Mouse (Mus musculus): Measurements from ENCODE around the gene Utp4. TPM values are rescaled to one million over a fixed set of nuclear protein-coding genes. Genes with fewer than 3 reads are reported as not detected.

Utp4 gene
- polyA plus RNA-seq, 1 experiment from 2014 or later = 42.3 TPM

DNA sequence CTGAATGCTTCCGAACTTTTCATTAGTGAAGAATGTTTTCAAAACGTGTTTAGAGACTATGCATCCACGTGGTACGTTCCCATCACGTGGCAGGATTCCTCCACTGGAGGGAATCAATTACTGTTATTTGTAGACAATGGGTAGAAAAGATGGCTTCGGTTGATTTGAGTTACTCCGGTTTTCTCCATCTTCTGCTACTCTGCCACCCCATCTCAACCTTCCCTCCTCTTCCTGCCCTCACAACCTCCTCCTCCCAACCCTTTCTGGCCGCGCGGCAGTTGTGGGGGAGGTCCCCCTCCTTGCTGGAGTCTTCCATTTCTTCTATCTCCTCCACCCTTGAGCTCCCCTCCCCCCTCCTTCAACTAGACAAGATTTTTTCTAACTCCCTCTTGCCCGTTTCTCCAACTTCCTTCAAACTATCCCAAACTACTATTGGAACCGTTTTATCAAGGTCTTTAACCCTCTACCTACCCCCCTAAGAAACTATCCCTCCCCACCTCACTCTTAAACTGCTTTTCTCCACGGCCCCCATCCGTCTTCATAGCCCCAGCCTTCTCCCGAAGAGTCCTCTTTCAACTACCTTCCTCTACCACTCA, 1.1 kb upstream of the Utp4 start:
- WGBS = under 1% methylated on average over 15 of the region's 15 CpGs
- ATAC-seq = 0 out of 2 replicates have a peak, but pooled peaks have one; percentile 37
- peak overlapping the region; percentile 97 for H3K4me3 ChIP-seq (ENCODE audit: low read depth, low read length)
- no peaks in the 10 kb centered on the region for H3K36me3 ChIP-seq (ENCODE audit: control insufficient read depth, insufficient read depth, low read length)
- H3K9me3 ChIP-seq (replicated peaks; ENCODE audit: control insufficient read depth, low read length, poor library complexity, severe bottlenecking) = no peaks in the 10 kb centered on the region
- peaks cover 23% of the 10 kb centered on the region for H3K4me1 ChIP-seq (ENCODE audit: control insufficient read depth, insufficient read depth, low read length)
- peak overlapping the region; percentile 96 for H3K9ac ChIP-seq (ENCODE audit: low read depth, low read length)
- H3K27me3 ChIP-seq (ENCODE audit: control insufficient read depth, insufficient read depth, low read depth, low read length) = no peaks in the 10 kb centered on the region
- H3K4me2 ChIP-seq (ENCODE audit: low read length) = peak overlapping the region; percentile 93
- H3K27ac ChIP-seq (ENCODE audit: low read length) = peak overlapping the region; percentile 95

DNA sequence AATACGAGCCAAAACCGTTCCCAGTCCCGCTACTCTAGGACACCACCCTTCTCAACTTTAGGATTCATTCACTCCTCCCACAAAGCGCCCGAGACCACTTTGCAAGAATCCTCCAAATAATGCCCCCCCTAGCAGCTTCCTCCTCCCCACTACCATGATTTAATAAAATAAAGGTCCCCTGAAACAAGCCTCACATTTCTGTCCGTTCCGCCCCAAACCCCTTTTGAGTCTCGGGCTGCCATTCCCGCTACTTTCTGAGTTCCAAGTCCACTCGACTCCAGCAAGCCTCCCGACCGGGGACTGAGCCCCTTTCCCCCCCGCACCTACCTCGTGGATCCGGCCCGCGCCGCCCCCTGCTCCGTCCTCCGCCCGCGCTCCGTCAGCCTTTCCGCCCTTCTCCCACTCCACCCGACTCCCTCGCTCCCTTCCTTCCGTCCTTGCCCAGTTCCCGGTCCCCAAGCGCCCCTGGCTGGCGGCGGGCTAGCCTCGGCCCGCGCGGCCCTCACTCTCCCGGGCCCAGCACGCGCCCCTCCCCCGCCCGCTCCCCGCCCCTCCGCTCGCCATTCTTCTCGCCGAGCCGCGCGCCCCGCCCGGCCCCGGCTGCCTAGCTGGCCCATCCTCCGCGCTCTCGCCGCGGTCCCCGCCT, 507 bp upstream of the Utp4 start:
- Histone ChIP-seq H3K27ac (ENCODE audit: low read length) (peak overlapping the region; percentile 95), H3K9me3 (replicated peaks; ENCODE audit: control insufficient read depth, low read length, poor library complexity, severe bottlenecking) (no peaks in the 10 kb centered on the region), H3K4me3 (ENCODE audit: low read depth, low read length) (peak overlapping the region; percentile 97), H3K27me3 (ENCODE audit: control insufficient read depth, insufficient read depth, low read depth, low read length) (no peaks in the 10 kb centered on the region), H3K36me3 (ENCODE audit: control insufficient read depth, insufficient read depth, low read length) (no peaks in the 10 kb centered on the region), H3K9ac (ENCODE audit: low read depth, low read length) (peak overlapping the region; percentile 96), H3K4me2 (ENCODE audit: low read length) (peak overlapping the region; percentile 93), H3K4me1 (ENCODE audit: control insufficient read depth, insufficient read depth, low read length) (peaks cover 23% of the 10 kb centered on the region)
- WGBS = under 1% methylated on average over 36 of the region's 57 CpGs
- ATAC-seq = peak; percentile 86

DNA sequence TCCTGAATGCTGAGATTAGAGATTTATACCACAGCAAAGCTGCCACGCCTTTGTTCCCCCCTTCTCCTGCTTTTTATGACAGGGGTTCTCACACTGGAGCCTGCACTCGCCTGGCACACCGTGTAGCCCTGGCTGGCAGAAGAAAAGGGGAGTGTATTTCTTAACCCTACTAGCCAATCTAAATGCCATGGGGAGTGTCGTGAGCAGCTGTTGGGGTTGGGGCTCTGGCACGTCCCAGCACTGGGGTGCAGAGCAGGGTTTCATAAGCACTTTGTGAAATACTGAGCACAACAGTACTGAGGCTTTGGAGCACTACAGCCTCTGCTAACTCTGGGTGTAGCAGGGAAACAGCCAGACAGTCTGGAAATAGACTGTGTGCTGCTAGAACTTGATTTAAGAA, 6.0 kb downstream of the Utp4 start:
- no peak overlapping the region for H3K9ac ChIP-seq (ENCODE audit: low read depth, low read length)
- 93% methylated on average over 5 of the region's 5 CpGs for WGBS
- peaks cover 19% of the 10 kb centered on the region for H3K36me3 ChIP-seq (ENCODE audit: control insufficient read depth, insufficient read depth, low read length)
- no peaks in the 10 kb centered on the region for H3K9me3 ChIP-seq (replicated peaks; ENCODE audit: control insufficient read depth, low read length, poor library complexity, severe bottlenecking)
- ATAC-seq = no peak
- H3K27ac ChIP-seq (ENCODE audit: low read length) = no peak overlapping the region
- H3K4me2 ChIP-seq (ENCODE audit: low read length) = no peak overlapping the region
- no peak overlapping the region for H3K4me3 ChIP-seq (ENCODE audit: low read depth, low read length)
- peaks cover 2% of the 10 kb centered on the region for H3K4me1 ChIP-seq (ENCODE audit: control insufficient read depth, insufficient read depth, low read length)
- no peaks in the 10 kb centered on the region for H3K27me3 ChIP-seq (ENCODE audit: control insufficient read depth, insufficient read depth, low read depth, low read length)

DNA sequence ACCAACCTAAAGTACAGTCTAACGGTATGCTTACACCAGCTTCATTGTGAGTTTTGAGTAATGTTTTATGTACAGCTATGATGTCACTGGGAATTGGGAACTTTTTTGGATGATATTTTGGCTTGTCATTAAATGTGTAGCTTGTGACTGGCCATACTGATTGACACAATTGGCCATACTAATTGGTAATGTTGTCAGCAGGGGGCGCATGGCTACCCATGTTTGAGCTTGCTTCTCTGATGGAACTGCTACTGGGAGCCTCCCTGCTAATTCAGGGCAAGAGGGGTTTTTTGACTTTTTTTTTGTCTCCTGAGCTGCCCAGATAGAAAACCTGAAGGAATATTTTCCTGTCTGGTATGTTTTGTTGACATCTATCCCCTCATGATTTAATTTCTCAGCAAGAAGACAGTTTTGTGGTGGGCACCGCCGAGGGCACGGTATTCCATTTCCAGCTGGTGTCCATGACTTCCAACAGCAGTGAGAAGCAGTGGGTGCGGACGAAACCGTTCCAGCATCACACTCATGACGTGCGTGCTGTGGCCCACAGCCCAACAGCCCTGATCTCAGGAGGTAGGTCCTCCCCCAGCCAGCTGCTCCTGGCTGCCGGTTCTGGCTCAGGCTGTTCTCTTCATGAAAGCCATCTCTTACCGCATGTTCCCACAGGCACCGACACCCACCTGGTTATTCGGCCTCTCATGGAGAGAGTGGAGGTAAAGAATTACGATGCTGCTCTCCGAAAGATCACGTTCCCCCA, 12.5 kb downstream of the Utp4 start:
- Histone ChIP-seq H3K9me3 (replicated peaks; ENCODE audit: control insufficient read depth, low read length, poor library complexity, severe bottlenecking) (no peaks in the 10 kb centered on the region), H3K4me1 (ENCODE audit: control insufficient read depth, insufficient read depth, low read length) (no peaks in the 10 kb centered on the region), H3K27ac (ENCODE audit: low read length) (no peak overlapping the region), H3K36me3 (ENCODE audit: control insufficient read depth, insufficient read depth, low read length) (peaks cover 28% of the 10 kb centered on the region), H3K9ac (ENCODE audit: low read depth, low read length) (no peak overlapping the region), H3K4me2 (ENCODE audit: low read length) (no peak overlapping the region), H3K4me3 (ENCODE audit: low read depth, low read length) (no peak overlapping the region), H3K27me3 (ENCODE audit: control insufficient read depth, insufficient read depth, low read depth, low read length) (no peaks in the 10 kb centered on the region)
- 95% methylated on average over 17 of the region's 17 CpGs for WGBS
- ATAC-seq = no peak

- Histone ChIP-seq H3K4me2 (ENCODE audit: low read length) (no peak overlapping the region), H3K4me3 (ENCODE audit: low read depth, low read length) (no peak overlapping the region), H3K27ac (ENCODE audit: low read length) (no peak overlapping the region), H3K36me3 (ENCODE audit: control insufficient read depth, insufficient read depth, low read length) (peaks cover 27% of the 10 kb centered on the region), H3K4me1 (ENCODE audit: control insufficient read depth, insufficient read depth, low read length) (no peaks in the 10 kb centered on the region), H3K9ac (ENCODE audit: low read depth, low read length) (no peak overlapping the region), H3K9me3 (replicated peaks; ENCODE audit: control insufficient read depth, low read length, poor library complexity, severe bottlenecking) (no peaks in the 10 kb centered on the region), H3K27me3 (ENCODE audit: control insufficient read depth, insufficient read depth, low read depth, low read length) (no peaks in the 10 kb centered on the region)
- WGBS = 94% methylated on average over 6 of the region's 6 CpGs
- ATAC-seq = no peak
Observed at GRCm38 (mm10) chr8:106906635-106907034, 13.2 kb downstream of the Utp4 start.

- Histone ChIP-seq H3K9me3 (replicated peaks; ENCODE audit: control insufficient read depth, low read length, poor library complexity, severe bottlenecking) (no peaks in the 10 kb centered on the region), H3K4me2 (ENCODE audit: low read length) (no peak overlapping the region), H3K27me3 (ENCODE audit: control insufficient read depth, insufficient read depth, low read depth, low read length) (no peaks in the 10 kb centered on the region), H3K27ac (ENCODE audit: low read length) (no peak overlapping the region), H3K4me3 (ENCODE audit: low read depth, low read length) (no peak overlapping the region), H3K36me3 (ENCODE audit: control insufficient read depth, insufficient read depth, low read length) (peaks cover 31% of the 10 kb centered on the region), H3K4me1 (ENCODE audit: control insufficient read depth, insufficient read depth, low read length) (no peaks in the 10 kb centered on the region), H3K9ac (ENCODE audit: low read depth, low read length) (no peak overlapping the region)
- no peak for ATAC-seq
- 94% methylated on average over 6 of the region's 6 CpGs for WGBS
Observed at GRCm38 (mm10) chr8:106907450-106907849, 14.0 kb downstream of the Utp4 start.

- H3K27ac ChIP-seq (ENCODE audit: low read length) = no peak overlapping the region
- no peak for ATAC-seq
- no peaks in the 10 kb centered on the region for H3K27me3 ChIP-seq (ENCODE audit: control insufficient read depth, insufficient read depth, low read depth, low read length)
- H3K4me2 ChIP-seq (ENCODE audit: low read length) = no peak overlapping the region
- H3K9ac ChIP-seq (ENCODE audit: low read depth, low read length) = no peak overlapping the region
- whole genome bisulfite sequencing = 81% methylated on average over 7 of the region's 7 CpGs
- H3K36me3 ChIP-seq (ENCODE audit: control insufficient read depth, insufficient read depth, low read length) = peaks cover 36% of the 10 kb centered on the region
- H3K4me3 ChIP-seq (ENCODE audit: low read depth, low read length) = no peak overlapping the region
- H3K9me3 ChIP-seq (replicated peaks; ENCODE audit: control insufficient read depth, low read length, poor library complexity, severe bottlenecking) = no peaks in the 10 kb centered on the region
- no peaks in the 10 kb centered on the region for H3K4me1 ChIP-seq (ENCODE audit: control insufficient read depth, insufficient read depth, low read length)
Observed at GRCm38 (mm10) chr8:106908291-106908690, 14.9 kb downstream of the Utp4 start.

GRCm38 (mm10) chr8:106913631-106914030, 20.2 kb downstream of the Utp4 start:
- Histone ChIP-seq H3K36me3 (ENCODE audit: control insufficient read depth, insufficient read depth, low read length) (peaks cover 41% of the 10 kb centered on the region), H3K9ac (ENCODE audit: low read depth, low read length) (no peak overlapping the region), H3K4me2 (ENCODE audit: low read length) (no peak overlapping the region), H3K27ac (ENCODE audit: low read length) (no peak overlapping the region), H3K9me3 (replicated peaks; ENCODE audit: control insufficient read depth, low read length, poor library complexity, severe bottlenecking) (no peaks in the 10 kb centered on the region), H3K4me1 (ENCODE audit: control insufficient read depth, insufficient read depth, low read length) (no peaks in the 10 kb centered on the region), H3K4me3 (ENCODE audit: low read depth, low read length) (no peak overlapping the region), H3K27me3 (ENCODE audit: control insufficient read depth, insufficient read depth, low read depth, low read length) (no peaks in the 10 kb centered on the region)
- ATAC-seq = no peak
- 98% methylated on average over 10 of the region's 10 CpGs for WGBS

All from midbrain, embryonic 16.5 days (tissue).